Mouse (Mus musculus) stomach, embryonic 14.5 days (tissue): Measurements from ENCODE around the gene Gm20388. TPM values are rescaled to one million over a fixed set of nuclear protein-coding genes. Genes with fewer than 3 reads are reported as not detected.
A peak's percentile ranks its signal among the peaks of the same experiment; 100 is the strongest.
"Not testable (repeated sequence)": the region's sequence is repeated elsewhere in the genome, so short reads cannot be mapped to it uniquely, and the experiment has no call there.

Experiments used
- ATAC-seq: fragments of 200-750 bp; cut with Nextera tagmentation; 2 replicates; pipeline ENCODE4 v1.8.0; 2017; ENCODE audit warnings: low read depth, moderate TSS enrichment; ENCODE audit not compliant: insufficient number of reproducible peaks, insufficient read depth, low FRiP score
- H3K27ac ChIP-seq: fragments of 300-500 bp; sonication (generic); 2 replicates; pipeline ENCODE4 v1.5.1; 2014; ENCODE audit warnings: mild to moderate bottlenecking, low read length, moderate library complexity, mixed read lengths
- H3K27me3 ChIP-seq: fragments of 300-500 bp; sonication (generic); 2 replicates; pipeline ENCODE4 v1.6.1; 2014; ENCODE audit warnings: low read length, control low read depth, mixed read lengths; ENCODE audit not compliant: control insufficient read depth, insufficient read depth
- H3K36me3 ChIP-seq: fragments of 300-500 bp; sonication (generic); 2 replicates; pipeline ENCODE4 v1.6.1; 2014; ENCODE audit warnings: mild to moderate bottlenecking, control low read depth, low read length, moderate library complexity, mixed read lengths; ENCODE audit not compliant: control insufficient read depth, insufficient read depth
- H3K4me1 ChIP-seq: fragments of 300-500 bp; sonication (generic); 2 replicates; pipeline ENCODE4 v1.6.1; 2014; ENCODE audit warnings: low read length, control low read depth, mixed read lengths; ENCODE audit not compliant: control insufficient read depth, insufficient read depth
- H3K4me2 ChIP-seq: fragments of 300-500 bp; sonication (generic); replicated peaks from 2 replicates; pipeline ENCODE4 v1.6.1; 2014; ENCODE audit warnings: low read depth, low read length, control low read depth
- H3K4me3 ChIP-seq: fragments of 300-500 bp; sonication (generic); 2 replicates; pipeline ENCODE4 v1.5.1; 2014; ENCODE audit warnings: low read depth, low read length, control low read depth
- H3K9ac ChIP-seq: fragments of 300-500 bp; sonication (generic); replicated peaks from 2 replicates; pipeline ENCODE4 v1.6.1; 2014; ENCODE audit warnings: low read depth, mild to moderate bottlenecking, control low read depth, low read length, moderate library complexity, mixed read lengths
- H3K9me3 ChIP-seq: fragments of 300-500 bp; sonication (generic); 2 replicates; pipeline ENCODE4 v1.6.1; 2016; ENCODE audit warnings: low read depth, low read length, control low read depth; ENCODE audit not compliant: control insufficient read depth
- WGBS: fragments of 180-500 bp; shearing (Covaris S2); extraction: QIAGEN DNeasy Blood & Tissue Kit; methylation state at CpG from one replicate; pipeline ENCODE4 v1.1.7; 2014; 5-methylcytosine and 5-hydroxymethylcytosine counted together
- polyA plus RNA-seq: library from polyadenylated mRNA; unstranded; fragments of >200 nt; fragmentation: Nextera tagmentation; extraction: Ambion mirVana; gene quantifications from 2 replicates; pipeline ENCODE4 v1.2.1, GENCODE M21; 2014

Gene Gm20388
- polyA plus RNA-seq, 1 experiment from 2014 or later: 11.4 TPM

- not testable (repeated sequence) for ATAC-seq, H3K27ac ChIP-seq, H3K4me3 ChIP-seq, H3K9ac ChIP-seq, H3K4me2 ChIP-seq, H3K9me3 ChIP-seq, H3K36me3 ChIP-seq, H3K27me3 ChIP-seq, H3K4me1 ChIP-seq
- 42% methylated on average over 6 of the region's 6 CpGs for WGBS
Measured at GRCm38 (mm10) chr8:123472991-123473390, 3562.3 kb downstream of the Gm20388 start.

- H3K4me1 ChIP-seq, H3K4me2 ChIP-seq, H3K36me3 ChIP-seq, H3K9ac ChIP-seq, H3K27me3 ChIP-seq, H3K4me3 ChIP-seq, H3K27ac ChIP-seq, H3K9me3 ChIP-seq, ATAC-seq: not testable (repeated sequence)
- 64% methylated on average over 5 of the region's 5 CpGs for WGBS
Measured at GRCm38 (mm10) chr8:123474549-123474948, 3563.9 kb downstream of the Gm20388 start.

GRCm38 (mm10) chr8:123476911-123477736, 3566.5 kb downstream of the Gm20388 start:
- H3K4me2 ChIP-seq: peak overlapping the region; percentile 56
- H3K36me3 ChIP-seq: peaks cover 14% of the 10 kb centered on the region; the same call in 1 of the 2 replicates
- H3K27me3 ChIP-seq: no peaks in the 10 kb centered on the region
- no peaks in the 10 kb centered on the region for H3K9me3 ChIP-seq
- peak; percentile 39; the same call in 1 of the 2 replicates for ATAC-seq
- 11% methylated on average over 34 of the region's 34 CpGs for WGBS
- H3K27ac ChIP-seq: peak overlapping the region; percentile 93
- peak overlapping the region; percentile 79 for H3K4me3 ChIP-seq
- peaks cover 5% of the 10 kb centered on the region; the same call in 1 of the 2 replicates for H3K4me1 ChIP-seq
- H3K9ac ChIP-seq: peak overlapping the region; percentile 63

- peak; percentile 90 for ATAC-seq
- no peaks in the 10 kb centered on the region for H3K9me3 ChIP-seq
- H3K4me3 ChIP-seq: peak within 1 kb of the TSS; percentile 79
Measured at GRCm38 (mm10) chr8:123477737-123478258, 3567.2 kb downstream of the Gm20388 start, which contains the start of gene Afg3l1. Afg3l1 (plus strand) TSS chr8:123477903.

GRCm38 (mm10) chr8:123478456-123479218, 3568.0 kb downstream of the Gm20388 start:
- Histone ChIP-seq H3K4me3 (peak overlapping the region; percentile 79), H3K27me3 (no peaks in the 10 kb centered on the region), H3K27ac (no peak overlapping the region; the same call in 1 of the 2 replicates), H3K9ac (peak overlapping the region; percentile 63), H3K4me2 (peak overlapping the region; percentile 88), H3K36me3 (peaks cover 21% of the 10 kb centered on the region; the same call in 1 of the 2 replicates), H3K4me1 (peaks cover 5% of the 10 kb centered on the region; the same call in 1 of the 2 replicates), H3K9me3 (no peaks in the 10 kb centered on the region)
- no peak for ATAC-seq
- 32% methylated on average over 16 of the region's 16 CpGs for WGBS

More at GRCm38 (mm10) chr8:123477737-123478258, 3567.2 kb downstream of the Gm20388 start, which contains the start of gene Afg3l1:
- Histone ChIP-seq H3K9ac (peak within 1 kb of the TSS; percentile 63), H3K4me2 (peak within 1 kb of the TSS; percentile 88), H3K27me3 (no peaks in the 10 kb centered on the region), H3K36me3 (peaks cover 17% of the 10 kb centered on the region; the same call in 1 of the 2 replicates), H3K27ac (peak within 1 kb of the TSS; percentile 93), H3K4me1 (peaks cover 5% of the 10 kb centered on the region; the same call in 1 of the 2 replicates)
- under 1% methylated on average over 58 of the region's 58 CpGs for WGBS

GRCm38 (mm10) chr8:123482627-123483026, 3572.0 kb downstream of the Gm20388 start:
- no peak for ATAC-seq
- H3K9me3 ChIP-seq: no peaks in the 10 kb centered on the region
- no peak overlapping the region for H3K4me3 ChIP-seq
- WGBS: 85% methylated on average over 7 of the region's 7 CpGs
- no peaks in the 10 kb centered on the region for H3K27me3 ChIP-seq
- H3K36me3 ChIP-seq: peaks cover 48% of the 10 kb centered on the region
- peaks cover 5% of the 10 kb centered on the region; the same call in 1 of the 2 replicates for H3K4me1 ChIP-seq
- no peak overlapping the region for H3K9ac ChIP-seq
- no peak overlapping the region for H3K4me2 ChIP-seq
- H3K27ac ChIP-seq: no peak overlapping the region

- Histone ChIP-seq H3K36me3 (peaks cover 87% of the 10 kb centered on the region), H3K27me3 (no peaks in the 10 kb centered on the region), H3K4me3 (no peak overlapping the region), H3K9ac (no peak overlapping the region), H3K27ac (no peak overlapping the region), H3K4me2 (no peak overlapping the region), H3K9me3 (no peaks in the 10 kb centered on the region), H3K4me1 (no peaks in the 10 kb centered on the region)
- no peak for ATAC-seq
- WGBS: 94% methylated on average over 15 of the region's 15 CpGs
Measured at GRCm38 (mm10) chr8:123491280-123492075, 3580.8 kb downstream of the Gm20388 start.
